ENCODE assay signal across 10 mouse cellular contexts in the genomic region with DNA sequence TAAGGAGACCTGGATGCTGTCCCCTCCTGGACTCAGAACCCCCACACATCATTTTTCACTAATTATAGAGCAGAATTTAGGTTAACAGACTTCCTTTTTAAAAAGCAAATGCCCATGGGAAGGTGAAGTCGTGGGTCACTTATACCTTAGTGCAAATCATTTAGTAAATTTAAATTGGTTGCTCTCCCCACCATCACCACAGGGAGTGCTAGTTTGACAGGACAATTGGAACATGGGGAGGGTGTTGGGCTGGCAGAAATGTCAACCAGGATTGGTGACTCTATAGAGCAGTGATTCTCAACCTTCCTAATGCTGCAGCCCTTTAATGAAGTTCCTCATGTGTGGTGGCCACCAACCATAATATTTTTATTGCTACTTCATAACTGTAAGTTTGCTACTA. TPM values are rescaled to one million over a fixed set of nuclear protein-coding genes. Genes with fewer than 3 reads are reported as not detected.
DNase-seq lines count a peak whose midpoint lies in the region; ATAC-seq and TF ChIP-seq lines count a peak whose summit lies in the region.
"Had no signal": no experiment of that assay in that cellular context is flagged by ENCODE, and none has a peak within 500 bp of the region (broad histone marks: within the 10 kb centered on the region; RNA-seq: fewer than 3 reads in every experiment).

No protein-coding gene starts in this region.

- WGBS in midbrain, postnatal 0 days: 12% methylated on average over 1 of the region's 1 CpGs
- 16% methylated on average over 1 of the region's 1 CpGs for WGBS in midbrain, embryonic 13.5 days
- WGBS in intestine, embryonic 14.5 days: 5% methylated on average over 1 of the region's 1 CpGs

- no peak for ATAC-seq in midbrain, postnatal 0 days (ENCODE audit: low FRiP score)
- no peak for ATAC-seq in midbrain, embryonic 13.5 days
- ATAC-seq in intestine, embryonic 14.5 days (replicated peaks; ENCODE audit: low FRiP score, low TSS enrichment, low read depth): no peak
- ATAC-seq in granulocyte monocyte progenitor cell, adult 5-6 weeks (replicated peaks; ENCODE audit: poor library complexity, severe bottlenecking): no peak
- no peak for ATAC-seq in activated CD4-positive, CD25-positive, alpha-beta regulatory T cell, adult 4 months

- DNase-seq in cerebellum, postnatal 14 days: peak; percentile 28 to 44
- DNase-seq in cerebellum, adult 9-11 months: no peak
- peak; percentile 49 for DNase-seq in midbrain, postnatal 0 days (ENCODE audit: low spot score)
- no peak for DNase-seq in intestine, embryonic 14.5 days (ENCODE audit: low spot score)
- DNase-seq in splenic B cell, adult 2 months (ENCODE audit: low read depth, low spot score): peak; percentile 65

- no peak overlapping the region for H3K4me3 ChIP-seq in midbrain, postnatal 0 days (ENCODE audit: low read depth, low read length)
- no peak overlapping the region for H3K4me3 ChIP-seq in midbrain, embryonic 13.5 days (replicated peaks)
- H3K4me3 ChIP-seq in intestine, embryonic 14.5 days (ENCODE audit: low read depth, low read length): no peak overlapping the region
- H3K4me3 ChIP-seq: hindbrain, embryonic 15.5 days had no signal

- H3K9ac ChIP-seq in midbrain, postnatal 0 days (replicated peaks; ENCODE audit: low read length, poor library complexity, severe bottlenecking): no peak overlapping the region
- no peak overlapping the region for H3K9ac ChIP-seq in midbrain, embryonic 13.5 days (replicated peaks)
- no peak overlapping the region for H3K9ac ChIP-seq in intestine, embryonic 14.5 days (ENCODE audit: low read length)
- H3K9ac ChIP-seq: embryonic facial prominence, embryonic 13.5 days; hindbrain, embryonic 15.5 days had no signal

- TF ChIP-seq CTCF in midbrain, postnatal 0 days (IDR thresholded peaks at IDR 0.05): peak; percentile 64

- peaks cover 39% of the 10 kb centered on the region for H3K27me3 ChIP-seq in midbrain, postnatal 0 days (ENCODE audit: insufficient read depth, low read length)
- H3K27me3 ChIP-seq in midbrain, embryonic 13.5 days: peaks cover 74% of the 10 kb centered on the region
- peaks cover 45% of the 10 kb centered on the region for H3K27me3 ChIP-seq in intestine, embryonic 14.5 days (replicated peaks; ENCODE audit: control insufficient read depth, insufficient read depth, low read length)
- no peaks in the 10 kb centered on the region for H3K27me3 ChIP-seq in splenic B cell, adult 2 months (ENCODE audit: control insufficient read depth, insufficient read depth, low read length, poor library complexity, severe bottlenecking)

- no peaks in the 10 kb centered on the region for H3K36me3 ChIP-seq in midbrain, postnatal 0 days (ENCODE audit: insufficient read depth, low read length)
- no peaks in the 10 kb centered on the region for H3K36me3 ChIP-seq in midbrain, embryonic 13.5 days
- H3K36me3 ChIP-seq in intestine, embryonic 14.5 days (ENCODE audit: control insufficient read depth, insufficient read depth, low read length): no peaks in the 10 kb centered on the region
- no peaks in the 10 kb centered on the region for H3K36me3 ChIP-seq in splenic B cell, adult 2 months (ENCODE audit: control insufficient read depth, insufficient read depth, low read length, poor library complexity, severe bottlenecking)
- H3K36me3 ChIP-seq: embryonic facial prominence, embryonic 13.5 days; hindbrain, embryonic 15.5 days had no signal

- no peak overlapping the region for H3K4me2 ChIP-seq in midbrain, postnatal 0 days (ENCODE audit: low read depth, low read length, poor library complexity, severe bottlenecking)
- no peak overlapping the region for H3K4me2 ChIP-seq in midbrain, embryonic 13.5 days (replicated peaks)
- peak overlapping the region; percentile 100; the same call in 1 of the 2 replicates for H3K4me2 ChIP-seq in intestine, embryonic 14.5 days (ENCODE audit: low read length)

- no peak overlapping the region for H3K27ac ChIP-seq in midbrain, postnatal 0 days (ENCODE audit: low read depth, low read length)
- no peak overlapping the region for H3K27ac ChIP-seq in midbrain, embryonic 13.5 days
- H3K27ac ChIP-seq in intestine, embryonic 14.5 days (ENCODE audit: low read depth): peak overlapping the region; percentile 75; the same call in 1 of the 2 replicates
- H3K27ac ChIP-seq: embryonic facial prominence, embryonic 13.5 days; hindbrain, embryonic 15.5 days had no signal

- no peaks in the 10 kb centered on the region for H3K9me3 ChIP-seq in midbrain, postnatal 0 days (ENCODE audit: low read length)
- no peaks in the 10 kb centered on the region for H3K9me3 ChIP-seq in midbrain, embryonic 13.5 days
- no peaks in the 10 kb centered on the region for H3K9me3 ChIP-seq in intestine, embryonic 14.5 days (ENCODE audit: control insufficient read depth, low read length)
- H3K9me3 ChIP-seq: embryonic facial prominence, embryonic 13.5 days; hindbrain, embryonic 15.5 days had no signal

- peaks cover 12% of the 10 kb centered on the region; the same call in 1 of the 2 replicates for H3K4me1 ChIP-seq in midbrain, postnatal 0 days (ENCODE audit: insufficient read depth, low read length)
- peaks cover 42% of the 10 kb centered on the region for H3K4me1 ChIP-seq in midbrain, embryonic 13.5 days (replicated peaks)
- peaks cover 31% of the 10 kb centered on the region for H3K4me1 ChIP-seq in intestine, embryonic 14.5 days (replicated peaks; ENCODE audit: control insufficient read depth, insufficient read depth, low read length)

RNA-seq across cellular contexts. Expression of a gene that starts 3.1 kb away (rescaled TPM):
- total RNA-seq in midbrain, postnatal 0 days (2014; rRNA removed): 0.42 and 3.4 TPM in 2 replicates
- polyA plus RNA-seq in midbrain, postnatal 0 days (2015; fragmentation: Nextera tagmentation; extraction: Ambion mirVana): 0.50 and 0.57 TPM in 2 replicates
- polyA plus RNA-seq in midbrain, embryonic 13.5 days (2015; fragmentation: Nextera tagmentation; extraction: Ambion mirVana): 0.52 TPM in 1 of 2 replicates, not detected in the other
- 7.2 and 7.4 TPM in 2 replicates for polyA plus RNA-seq in intestine, embryonic 14.5 days (2014; fragmentation: Nextera tagmentation; extraction: Ambion mirVana)
- 0.47 TPM in 1 of 2 replicates, not detected in the other for total RNA-seq in granulocyte monocyte progenitor cell, adult 5-6 weeks (2014; fragmentation: Nextera tagmentation)
- 0.57 TPM in 1 of 2 replicates, not detected in the other for total RNA-seq in granulocyte monocyte progenitor cell, adult 5-6 weeks (2017)
- polyA plus RNA-seq in activated CD4-positive, CD25-positive, alpha-beta regulatory T cell, adult 4 months (2017; shearing (Covaris generic)): under 1 TPM in 1 of 2 experiments, not detected in 1; 0.61 TPM
- polyA plus RNA-seq: embryonic facial prominence, embryonic 13.5 days had no signal

RNA-seq across cellular contexts. Expression of a gene that starts 14.9 kb away (rescaled TPM):
- 8.1 and 9.9 TPM in 2 replicates for total RNA-seq in midbrain, postnatal 0 days (2014; rRNA removed)
- 2.7 and 3.2 TPM in 2 replicates for polyA plus RNA-seq in midbrain, postnatal 0 days (2015; fragmentation: Nextera tagmentation; extraction: Ambion mirVana)
- polyA plus RNA-seq in midbrain, embryonic 13.5 days (2015; fragmentation: Nextera tagmentation; extraction: Ambion mirVana): 0.55 and 0.65 TPM in 2 replicates
- polyA plus RNA-seq in intestine, embryonic 14.5 days (2014; fragmentation: Nextera tagmentation; extraction: Ambion mirVana): 1.9 and 2.8 TPM in 2 replicates
- total RNA-seq in granulocyte monocyte progenitor cell, adult 5-6 weeks (2014; fragmentation: Nextera tagmentation): not detected in 2 replicates
- total RNA-seq in granulocyte monocyte progenitor cell, adult 5-6 weeks (2017): not detected in 2 replicates
- not detected for polyA plus RNA-seq in activated CD4-positive, CD25-positive, alpha-beta regulatory T cell, adult 4 months (2017; shearing (Covaris generic))

RNA-seq across cellular contexts. Expression of a gene that starts 42.1 kb away (rescaled TPM):
- 16.0 and 20.5 TPM in 2 replicates for total RNA-seq in midbrain, postnatal 0 days (2014; rRNA removed)
- 11.1 and 11.4 TPM in 2 replicates for polyA plus RNA-seq in midbrain, postnatal 0 days (2015; fragmentation: Nextera tagmentation; extraction: Ambion mirVana)
- polyA plus RNA-seq in midbrain, embryonic 13.5 days (2015; fragmentation: Nextera tagmentation; extraction: Ambion mirVana): 25.1 and 26.8 TPM in 2 replicates
- polyA plus RNA-seq in intestine, embryonic 14.5 days (2014; fragmentation: Nextera tagmentation; extraction: Ambion mirVana): 27.0 and 28.1 TPM in 2 replicates
- total RNA-seq in granulocyte monocyte progenitor cell, adult 5-6 weeks (2014; fragmentation: Nextera tagmentation): 15.8 and 16.1 TPM in 2 replicates
- total RNA-seq in granulocyte monocyte progenitor cell, adult 5-6 weeks (2017): 10.7 and 11.7 TPM in 2 replicates
- polyA plus RNA-seq in activated CD4-positive, CD25-positive, alpha-beta regulatory T cell, adult 4 months (2017; shearing (Covaris generic)): 10 to 100 TPM in 1 of 2 experiments, 1 to 10 TPM in 1; 10.0 to 18.1 TPM

RNA-seq across cellular contexts. Expression of a gene that starts 52.3 kb away (rescaled TPM):
- 66.3 and 72.0 TPM in 2 replicates for total RNA-seq in midbrain, postnatal 0 days (2014; rRNA removed)
- 21.3 and 21.8 TPM in 2 replicates for polyA plus RNA-seq in midbrain, postnatal 0 days (2015; fragmentation: Nextera tagmentation; extraction: Ambion mirVana)
- polyA plus RNA-seq in midbrain, embryonic 13.5 days (2015; fragmentation: Nextera tagmentation; extraction: Ambion mirVana): 15.7 and 16.1 TPM in 2 replicates
- 18.9 and 21.9 TPM in 2 replicates for polyA plus RNA-seq in intestine, embryonic 14.5 days (2014; fragmentation: Nextera tagmentation; extraction: Ambion mirVana)
- 0.15 TPM in 1 of 2 replicates, not detected in the other for total RNA-seq in granulocyte monocyte progenitor cell, adult 5-6 weeks (2014; fragmentation: Nextera tagmentation)
- not detected in 2 replicates for total RNA-seq in granulocyte monocyte progenitor cell, adult 5-6 weeks (2017)
- polyA plus RNA-seq in activated CD4-positive, CD25-positive, alpha-beta regulatory T cell, adult 4 months (2017; shearing (Covaris generic)): 1 to 10 TPM; 1.6 to 3.2 TPM

Comparison
In these comparisons a context has a peak if more than half of its experiments do, and no peak if none do; other contexts are left out.
1. DNase-seq: peak in cerebellum, postnatal 14 days (2 of 2), midbrain, postnatal 0 days (single experiment) and splenic B cell, adult 2 months (single experiment); none in cerebellum, adult 9-11 months (single experiment) and intestine, embryonic 14.5 days (single experiment).